Mouse (Mus musculus) testis, adult 2 months (tissue): Measurements from ENCODE around the gene Dnajb8.

Source experiments
- CTCF ChIP-seq: fragments of 200-500 bp; IDR thresholded peaks from 2 replicates; pipeline ENCODE4 v1.5.1; 2012; ENCODE audit warnings: low read depth, mild to moderate bottlenecking, inconsistent platforms, low read length, moderate library complexity; ENCODE audit not compliant: control insufficient read depth, insufficient read depth, insufficient replicate concordance
- POLR2A ChIP-seq: fragments of 200-500 bp; IDR thresholded peaks from 2 replicates; pipeline ENCODE4 v1.6.1; 2012; ENCODE audit warnings: low read depth, mild to moderate bottlenecking, inconsistent platforms, low read length, moderate library complexity; ENCODE audit not compliant: control insufficient read depth

- TF ChIP-seq CTCF (no peak), POLR2A (no peak)
Measured at GRCm38 (mm10) chr6:88235983-88236382, 13.9 kb downstream of the Dnajb8 start.
